Mouse (Mus musculus): ENCODE results near the gene Sar1a. TPM values are rescaled to one million over a fixed set of nuclear protein-coding genes. Genes with fewer than 3 reads are reported as not detected.

Sar1a gene
- polyA plus RNA-seq, 1 experiment from 2014 or later: 232 TPM

DNA sequence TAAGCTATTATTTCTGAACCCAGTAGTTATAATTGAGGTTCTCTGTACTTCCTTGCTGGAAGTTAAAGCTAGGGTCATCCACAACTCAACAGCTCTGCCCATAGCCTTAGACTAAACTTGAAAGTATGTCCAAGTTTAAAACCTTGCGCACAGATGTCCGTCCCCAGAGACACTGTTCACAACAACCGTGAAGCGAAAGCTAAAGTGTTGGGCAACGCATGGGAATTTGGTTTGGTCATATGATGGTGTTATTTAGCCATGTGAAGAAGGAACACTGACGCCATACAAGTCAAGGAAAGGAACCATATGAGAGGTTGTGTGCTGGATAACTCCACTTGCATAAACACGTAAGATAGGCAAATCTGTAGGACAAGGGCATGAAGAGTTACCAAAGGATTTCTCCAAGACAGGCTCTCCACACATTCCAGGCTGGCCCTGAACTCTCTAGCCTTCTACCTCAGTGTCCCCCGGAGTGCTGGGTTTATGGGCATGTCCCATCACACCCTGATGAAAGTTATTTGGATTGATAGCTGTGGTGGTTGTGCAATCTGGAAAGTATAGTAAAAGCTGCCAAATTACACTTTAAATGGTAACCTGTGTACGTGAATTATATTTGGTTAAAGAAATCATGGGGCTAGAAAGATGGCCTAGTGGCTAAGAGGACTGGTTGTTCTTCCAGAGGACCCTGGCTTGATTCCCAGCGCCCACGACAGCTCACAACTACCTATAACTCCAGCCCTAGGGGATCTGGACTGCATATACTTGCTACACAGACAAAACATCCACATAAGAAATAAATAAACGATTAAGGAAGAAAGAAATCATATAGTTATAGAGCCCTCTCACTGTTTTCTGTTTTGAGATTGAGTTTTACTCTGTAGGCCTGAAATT lies 37.6 kb downstream of the Sar1a start:
- 88% methylated on average over 12 of the region's 12 CpGs for WGBS
- peaks cover 11% of the 10 kb centered on the region for H3K4me1 ChIP-seq (ENCODE audit: control insufficient read depth, insufficient read depth, low read length)
- H3K36me3 ChIP-seq (ENCODE audit: control insufficient read depth, insufficient read depth, low read length): no peaks in the 10 kb centered on the region
- H3K9me3 ChIP-seq (replicated peaks; ENCODE audit: control insufficient read depth, low read length): no peaks in the 10 kb centered on the region
- ATAC-seq (ENCODE audit: insufficient read depth, low FRiP score): no peak
- no peak overlapping the region for H3K4me2 ChIP-seq (ENCODE audit: low read depth, low read length)
- H3K27me3 ChIP-seq (ENCODE audit: control insufficient read depth, insufficient read depth, low read length): no peaks in the 10 kb centered on the region
- H3K9ac ChIP-seq (ENCODE audit: low read length): no peak overlapping the region
- no peak overlapping the region for H3K27ac ChIP-seq (ENCODE audit: low read length)
- H3K4me3 ChIP-seq (replicated peaks; ENCODE audit: low read length): no peak overlapping the region

DNA sequence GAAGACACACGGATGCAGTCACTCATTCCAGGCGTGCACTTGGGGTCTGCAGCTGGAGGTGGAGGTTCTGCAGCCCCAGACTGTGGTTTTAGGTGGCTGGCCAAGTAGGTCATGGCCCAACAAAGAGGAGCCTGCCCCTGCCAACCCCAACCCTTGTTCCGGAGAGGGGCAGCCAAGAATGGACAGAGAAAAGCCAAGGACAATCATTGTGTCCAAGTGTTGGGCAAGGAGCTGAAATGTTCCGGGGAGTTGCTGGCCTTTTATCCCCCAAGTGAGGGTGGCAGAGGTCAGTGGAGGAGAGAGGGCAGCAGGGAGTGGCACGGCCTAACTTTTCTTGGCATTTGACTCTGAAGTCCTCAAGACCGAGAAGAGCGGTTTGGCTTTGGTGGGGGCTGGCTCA lies 40.2 kb downstream of the Sar1a start:
- ATAC-seq (ENCODE audit: insufficient read depth, low FRiP score): no peak

DNA sequence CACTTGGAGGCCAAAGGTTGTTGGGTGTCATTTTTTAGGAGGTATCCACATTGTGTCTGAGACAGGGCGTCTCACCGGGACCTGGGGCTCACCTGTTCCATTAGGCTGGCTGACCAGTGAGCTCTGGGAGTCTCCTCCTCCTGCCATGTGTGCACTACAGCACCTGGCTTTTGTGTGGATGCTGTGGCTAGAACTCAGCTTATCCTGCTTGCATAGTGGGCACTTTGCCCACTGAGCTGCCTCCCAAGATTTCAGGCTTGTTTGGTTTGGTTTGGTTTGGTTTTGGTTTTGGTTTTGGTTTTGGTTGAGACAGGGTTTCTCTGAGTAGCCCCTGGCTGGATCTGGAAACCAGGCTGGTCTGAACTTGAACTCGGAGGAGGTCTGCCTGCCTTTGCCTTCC lies 42.1 kb downstream of the Sar1a start:
- no peaks in the 10 kb centered on the region for H3K4me1 ChIP-seq (ENCODE audit: control insufficient read depth, insufficient read depth, low read length)
- WGBS: 75% methylated on average over 3 of the region's 3 CpGs
- H3K27me3 ChIP-seq (ENCODE audit: control insufficient read depth, insufficient read depth, low read length): no peaks in the 10 kb centered on the region
- H3K9ac ChIP-seq (ENCODE audit: low read length): no peak overlapping the region
- no peaks in the 10 kb centered on the region for H3K36me3 ChIP-seq (ENCODE audit: control insufficient read depth, insufficient read depth, low read length)
- ATAC-seq (ENCODE audit: insufficient read depth, low FRiP score): no peak
- H3K4me3 ChIP-seq (replicated peaks; ENCODE audit: low read length): no peak overlapping the region
- H3K27ac ChIP-seq (ENCODE audit: low read length): no peak overlapping the region
- H3K9me3 ChIP-seq (replicated peaks; ENCODE audit: control insufficient read depth, low read length): no peaks in the 10 kb centered on the region
- H3K4me2 ChIP-seq (ENCODE audit: low read depth, low read length): no peak overlapping the region

More for the DNA sequence above, 40.2 kb downstream of the Sar1a start:
- Histone ChIP-seq H3K4me3 (replicated peaks; ENCODE audit: low read length) (no peak overlapping the region), H3K9me3 (replicated peaks; ENCODE audit: control insufficient read depth, low read length) (no peaks in the 10 kb centered on the region), H3K4me2 (ENCODE audit: low read depth, low read length) (no peak overlapping the region), H3K27me3 (ENCODE audit: control insufficient read depth, insufficient read depth, low read length) (no peaks in the 10 kb centered on the region), H3K9ac (ENCODE audit: low read length) (no peak overlapping the region), H3K36me3 (ENCODE audit: control insufficient read depth, insufficient read depth, low read length) (no peaks in the 10 kb centered on the region), H3K27ac (ENCODE audit: low read length) (no peak overlapping the region), H3K4me1 (ENCODE audit: control insufficient read depth, insufficient read depth, low read length) (peaks cover 7% of the 10 kb centered on the region)
- 81% methylated on average over 7 of the region's 7 CpGs for WGBS

GRCm38 (mm10) chr10:61723271-61723670 lies 43.2 kb downstream of the Sar1a start:
- Histone ChIP-seq H3K4me3 (replicated peaks; ENCODE audit: low read length) (no peak overlapping the region), H3K27me3 (ENCODE audit: control insufficient read depth, insufficient read depth, low read length) (no peaks in the 10 kb centered on the region), H3K4me1 (ENCODE audit: control insufficient read depth, insufficient read depth, low read length) (no peaks in the 10 kb centered on the region), H3K36me3 (ENCODE audit: control insufficient read depth, insufficient read depth, low read length) (no peaks in the 10 kb centered on the region), H3K9me3 (replicated peaks; ENCODE audit: control insufficient read depth, low read length) (no peaks in the 10 kb centered on the region), H3K9ac (ENCODE audit: low read length) (no peak overlapping the region), H3K27ac (ENCODE audit: low read length) (no peak overlapping the region), H3K4me2 (ENCODE audit: low read depth, low read length) (no peak overlapping the region)
- no peak for ATAC-seq (ENCODE audit: insufficient read depth, low FRiP score)
- WGBS: 77% methylated on average over 6 of the region's 6 CpGs

DNA sequence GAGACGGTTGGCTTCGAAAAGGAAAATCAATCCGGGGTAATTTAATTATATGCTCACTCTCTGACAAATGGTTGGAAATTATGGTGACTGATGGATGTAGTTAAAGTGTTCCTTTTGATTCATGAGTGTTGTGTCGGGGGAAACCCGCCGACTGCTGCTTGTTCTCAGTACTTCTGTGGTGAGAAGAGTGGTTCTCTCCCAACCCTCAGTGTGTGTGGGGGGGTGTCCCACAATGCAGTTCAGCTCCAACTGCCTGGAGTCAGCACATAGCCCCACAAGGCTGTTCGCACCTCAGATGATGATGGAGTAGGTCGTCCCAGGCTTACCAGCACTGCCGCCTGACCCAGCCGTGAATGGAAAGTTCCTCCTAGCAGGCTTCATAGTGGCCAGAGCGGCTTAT lies 49.1 kb downstream of the Sar1a start:
- no peaks in the 10 kb centered on the region for H3K4me1 ChIP-seq (ENCODE audit: control insufficient read depth, insufficient read depth, low read length)
- H3K9ac ChIP-seq (ENCODE audit: low read length): no peak overlapping the region
- WGBS: 54% methylated on average over 11 of the region's 11 CpGs
- no peaks in the 10 kb centered on the region for H3K27me3 ChIP-seq (ENCODE audit: control insufficient read depth, insufficient read depth, low read length)
- no peak overlapping the region for H3K4me3 ChIP-seq (replicated peaks; ENCODE audit: low read length)
- H3K36me3 ChIP-seq (ENCODE audit: control insufficient read depth, insufficient read depth, low read length): peaks cover 8% of the 10 kb centered on the region; the same call in 1 of the 2 replicates
- no peaks in the 10 kb centered on the region for H3K9me3 ChIP-seq (replicated peaks; ENCODE audit: control insufficient read depth, low read length)
- H3K4me2 ChIP-seq (ENCODE audit: low read depth, low read length): no peak overlapping the region
- ATAC-seq (ENCODE audit: insufficient read depth, low FRiP score): no peak
- no peak overlapping the region for H3K27ac ChIP-seq (ENCODE audit: low read length)

DNA sequence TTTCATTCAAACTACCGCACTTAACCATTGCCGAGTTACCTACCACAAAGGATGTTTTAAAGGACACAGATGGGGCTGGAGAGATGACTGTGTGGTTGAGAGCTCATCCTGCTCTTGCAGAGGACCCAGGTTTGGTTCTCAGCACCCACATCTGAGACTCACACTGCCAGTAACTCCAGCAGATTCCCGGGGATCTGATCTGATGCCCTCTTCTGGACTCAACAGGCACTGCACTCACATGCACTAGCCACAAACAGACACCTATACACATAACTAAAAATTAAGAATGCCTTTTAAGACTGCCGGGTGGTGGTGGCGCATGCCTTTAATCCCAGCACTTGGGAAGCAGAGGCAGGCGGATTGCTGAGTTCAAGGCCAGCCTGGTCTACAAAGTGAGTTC lies 50.1 kb downstream of the Sar1a start:
- Histone ChIP-seq H3K9me3 (replicated peaks; ENCODE audit: control insufficient read depth, low read length) (no peaks in the 10 kb centered on the region), H3K4me3 (replicated peaks; ENCODE audit: low read length) (no peak overlapping the region), H3K4me2 (ENCODE audit: low read depth, low read length) (no peak overlapping the region), H3K27me3 (ENCODE audit: control insufficient read depth, insufficient read depth, low read length) (no peaks in the 10 kb centered on the region), H3K4me1 (ENCODE audit: control insufficient read depth, insufficient read depth, low read length) (no peaks in the 10 kb centered on the region), H3K36me3 (ENCODE audit: control insufficient read depth, insufficient read depth, low read length) (peaks cover 8% of the 10 kb centered on the region; the same call in 1 of the 2 replicates), H3K27ac (ENCODE audit: low read length) (no peak overlapping the region), H3K9ac (ENCODE audit: low read length) (no peak overlapping the region)
- WGBS: 93% methylated on average over 6 of the region's 6 CpGs
- no peak for ATAC-seq (ENCODE audit: insufficient read depth, low FRiP score)

- no peaks in the 10 kb centered on the region for H3K9me3 ChIP-seq (replicated peaks; ENCODE audit: control insufficient read depth, low read length)
- no peak overlapping the region for H3K27ac ChIP-seq (ENCODE audit: low read length)
- H3K4me2 ChIP-seq (ENCODE audit: low read depth, low read length): no peak overlapping the region
- no peaks in the 10 kb centered on the region for H3K4me1 ChIP-seq (ENCODE audit: control insufficient read depth, insufficient read depth, low read length)
- H3K27me3 ChIP-seq (ENCODE audit: control insufficient read depth, insufficient read depth, low read length): no peaks in the 10 kb centered on the region
- 35% methylated on average over 3 of the region's 3 CpGs for WGBS
- no peak overlapping the region for H3K9ac ChIP-seq (ENCODE audit: low read length)
- no peak overlapping the region for H3K4me3 ChIP-seq (replicated peaks; ENCODE audit: low read length)
- ATAC-seq (ENCODE audit: insufficient read depth, low FRiP score): no peak
- H3K36me3 ChIP-seq (ENCODE audit: control insufficient read depth, insufficient read depth, low read length): peaks cover 8% of the 10 kb centered on the region; the same call in 1 of the 2 replicates
Measured at GRCm38 (mm10) chr10:61734377-61734776, 54.3 kb downstream of the Sar1a start.

DNA sequence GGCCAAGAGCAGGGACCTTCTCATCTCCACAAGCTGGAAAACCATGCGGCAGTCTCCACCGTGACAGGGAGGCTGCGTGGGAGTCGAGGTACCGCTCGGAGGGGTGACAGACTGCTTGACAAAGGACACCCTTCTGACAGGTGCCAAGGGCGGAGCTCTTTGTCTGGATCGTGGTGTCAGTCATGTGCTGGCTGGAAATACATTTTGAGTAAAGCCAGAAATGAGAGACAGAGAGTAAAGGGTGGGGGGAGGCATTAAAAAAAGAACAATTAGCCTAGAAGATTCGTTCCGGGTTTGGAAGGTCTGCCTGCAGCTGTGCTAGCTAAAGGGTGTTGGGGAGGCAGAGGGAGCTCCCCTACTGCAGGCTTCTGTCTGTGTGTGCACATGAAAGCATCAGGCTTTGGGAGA lies 56.6 kb downstream of the Sar1a start:
- H3K9ac ChIP-seq (ENCODE audit: low read length): no peak overlapping the region
- no peaks in the 10 kb centered on the region for H3K27me3 ChIP-seq (ENCODE audit: control insufficient read depth, insufficient read depth, low read length)
- no peaks in the 10 kb centered on the region for H3K4me1 ChIP-seq (ENCODE audit: control insufficient read depth, insufficient read depth, low read length)
- no peaks in the 10 kb centered on the region for H3K9me3 ChIP-seq (replicated peaks; ENCODE audit: control insufficient read depth, low read length)
- no peak overlapping the region for H3K27ac ChIP-seq (ENCODE audit: low read length)
- H3K4me2 ChIP-seq (ENCODE audit: low read depth, low read length): no peak overlapping the region
- ATAC-seq (ENCODE audit: insufficient read depth, low FRiP score): no peak
- no peaks in the 10 kb centered on the region for H3K36me3 ChIP-seq (ENCODE audit: control insufficient read depth, insufficient read depth, low read length)
- H3K4me3 ChIP-seq (replicated peaks; ENCODE audit: low read length): no peak overlapping the region
- 58% methylated on average over 10 of the region's 10 CpGs for WGBS

DNA sequence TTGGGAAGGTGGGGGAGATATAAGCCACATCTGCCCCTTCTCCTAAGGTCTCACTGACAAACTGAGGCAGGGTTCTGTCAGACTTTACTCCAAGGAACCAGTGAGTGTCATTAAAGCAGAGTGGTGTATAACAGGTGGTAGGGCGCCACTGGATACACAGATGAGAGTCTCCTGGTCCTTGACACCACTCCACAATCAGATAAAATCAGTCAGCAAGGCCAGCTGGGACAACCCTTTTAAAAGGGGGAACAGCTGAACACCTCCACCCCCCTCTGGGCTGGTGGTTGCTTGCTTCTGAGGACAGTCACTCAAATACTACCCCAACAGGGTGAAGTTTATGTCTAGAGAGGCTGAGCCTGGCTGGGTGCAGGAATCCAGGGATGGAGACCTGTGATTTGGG lies 57.4 kb downstream of the Sar1a start:
- Histone ChIP-seq H3K4me2 (ENCODE audit: low read depth, low read length) (no peak overlapping the region), H3K9ac (ENCODE audit: low read length) (no peak overlapping the region), H3K9me3 (replicated peaks; ENCODE audit: control insufficient read depth, low read length) (no peaks in the 10 kb centered on the region), H3K27ac (ENCODE audit: low read length) (no peak overlapping the region), H3K4me3 (replicated peaks; ENCODE audit: low read length) (no peak overlapping the region), H3K36me3 (ENCODE audit: control insufficient read depth, insufficient read depth, low read length) (peaks cover 5% of the 10 kb centered on the region), H3K4me1 (ENCODE audit: control insufficient read depth, insufficient read depth, low read length) (no peaks in the 10 kb centered on the region), H3K27me3 (ENCODE audit: control insufficient read depth, insufficient read depth, low read length) (no peaks in the 10 kb centered on the region)
- WGBS: 73% methylated on average over 1 of the region's 1 CpGs
- no peak for ATAC-seq (ENCODE audit: insufficient read depth, low FRiP score)

Data from stomach, embryonic 16.5 days (tissue).